Mouse (Mus musculus) limb, embryonic 12.5 days (tissue): ENCODE measurements at regions not wholly inside any gene's neighbourhood (a gene's known extent, or its start where the extent isn't known, plus 50 kb on each side); places are given as distances from the start of the nearest gene placed in this dataset.
A peak's percentile ranks its signal among the peaks of the same experiment; 100 is the strongest.

Experiments
- ATAC-seq: fragments of 200-750 bp; cut with Nextera tagmentation; 2 replicates; pipeline ENCODE4 v1.8.0; 2017; ENCODE audit warnings: low read depth, moderate TSS enrichment; ENCODE audit not compliant: insufficient number of reproducible peaks, insufficient read depth, low FRiP score, low TSS enrichment
- H3K27ac ChIP-seq: fragments of 300-500 bp; sonication (generic); 2 replicates; pipeline ENCODE4 v1.5.1; 2016; ENCODE audit warnings: mild to moderate bottlenecking, moderate library complexity
- H3K27me3 ChIP-seq: fragments of 300-500 bp; sonication (generic); 2 replicates; pipeline ENCODE4 v1.6.1; 2016; ENCODE audit warnings: mild to moderate bottlenecking, moderate library complexity
- H3K36me3 ChIP-seq: fragments of 300-500 bp; sonication (generic); 2 replicates; pipeline ENCODE4 v1.6.1; 2016; ENCODE audit warnings: mild to moderate bottlenecking, moderate library complexity
- H3K4me1 ChIP-seq: fragments of 300-500 bp; sonication (generic); replicated peaks from 2 replicates; pipeline ENCODE4 v1.6.1; 2016
- H3K4me2 ChIP-seq: fragments of 300-500 bp; sonication (generic); 2 replicates; pipeline ENCODE4 v1.6.1; 2016; ENCODE audit warnings: mild to moderate bottlenecking, moderate library complexity
- H3K4me3 ChIP-seq: fragments of 300-500 bp; sonication (generic); replicated peaks from 2 replicates; pipeline ENCODE4 v1.5.1; 2016; ENCODE audit warnings: mild to moderate bottlenecking
- H3K9ac ChIP-seq: fragments of 300-500 bp; sonication (generic); replicated peaks from 2 replicates; pipeline ENCODE4 v1.6.1; 2016; ENCODE audit warnings: mild to moderate bottlenecking, moderate library complexity
- H3K9me3 ChIP-seq: fragments of 300-500 bp; sonication (generic); 2 replicates; pipeline ENCODE4 v1.6.1; 2016; ENCODE audit warnings: mild to moderate bottlenecking, moderate library complexity
- WGBS: fragments of 180-500 bp; shearing (Covaris S2); methylation state at CpG from one replicate; pipeline ENCODE4 v1.1.7; 2016; 5-methylcytosine and 5-hydroxymethylcytosine counted together

DNA sequence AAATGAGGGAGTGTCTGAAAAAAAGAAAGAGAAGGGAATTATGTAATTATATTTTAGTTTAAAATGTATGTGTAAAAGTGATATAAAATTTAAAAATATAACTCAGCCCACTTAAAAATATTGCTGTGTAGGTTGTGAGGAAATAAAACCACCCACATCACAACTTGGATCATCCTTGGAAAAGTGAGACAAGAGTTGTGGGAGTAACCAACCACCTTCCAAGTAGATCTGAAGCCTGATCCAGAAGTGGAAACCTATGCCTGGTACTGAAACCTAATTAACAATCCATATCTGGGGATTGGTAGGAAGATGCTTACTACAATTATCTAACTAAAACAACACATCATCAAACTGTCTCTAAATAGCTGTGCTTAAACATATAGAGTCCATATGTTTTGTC, 743.1 kb downstream of the Stim2 start:
- no peak overlapping the region for H3K4me2 ChIP-seq
- H3K9ac ChIP-seq: no peak overlapping the region
- ATAC-seq: no peak
- no peaks in the 10 kb centered on the region for H3K36me3 ChIP-seq
- H3K4me1 ChIP-seq: no peaks in the 10 kb centered on the region
- no peak overlapping the region for H3K27ac ChIP-seq
- H3K9me3 ChIP-seq: no peaks in the 10 kb centered on the region
- H3K27me3 ChIP-seq: no peaks in the 10 kb centered on the region
- H3K4me3 ChIP-seq: no peak overlapping the region

DNA sequence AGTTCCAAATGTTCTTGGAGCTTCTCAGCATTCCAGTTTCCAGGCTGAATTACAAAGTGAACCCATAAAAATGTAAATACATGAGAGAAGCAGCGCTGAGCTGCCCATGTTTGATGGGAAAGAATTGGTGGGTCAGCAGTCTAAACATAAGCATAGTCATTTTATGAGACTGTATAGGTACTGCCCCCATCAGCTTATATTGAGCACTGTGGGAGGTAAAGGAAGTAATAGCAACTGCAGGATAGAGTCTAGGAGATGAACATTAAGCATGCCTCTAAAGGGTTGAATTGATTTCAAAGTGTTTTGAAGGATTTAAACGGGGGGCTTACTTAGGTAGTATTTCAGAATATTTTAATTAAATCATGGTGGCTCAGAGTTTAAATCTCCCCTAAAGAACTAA, 748.7 kb downstream of the Stim2 start:
- no peaks in the 10 kb centered on the region for H3K36me3 ChIP-seq
- 25% methylated on average over 2 of the region's 2 CpGs for WGBS
- H3K27me3 ChIP-seq: no peaks in the 10 kb centered on the region
- H3K27ac ChIP-seq: no peak overlapping the region
- H3K4me2 ChIP-seq: no peak overlapping the region
- no peaks in the 10 kb centered on the region for H3K9me3 ChIP-seq
- H3K9ac ChIP-seq: no peak overlapping the region
- peaks cover 6% of the 10 kb centered on the region for H3K4me1 ChIP-seq
- no peak overlapping the region for H3K4me3 ChIP-seq
- peak; percentile 63 for ATAC-seq

DNA sequence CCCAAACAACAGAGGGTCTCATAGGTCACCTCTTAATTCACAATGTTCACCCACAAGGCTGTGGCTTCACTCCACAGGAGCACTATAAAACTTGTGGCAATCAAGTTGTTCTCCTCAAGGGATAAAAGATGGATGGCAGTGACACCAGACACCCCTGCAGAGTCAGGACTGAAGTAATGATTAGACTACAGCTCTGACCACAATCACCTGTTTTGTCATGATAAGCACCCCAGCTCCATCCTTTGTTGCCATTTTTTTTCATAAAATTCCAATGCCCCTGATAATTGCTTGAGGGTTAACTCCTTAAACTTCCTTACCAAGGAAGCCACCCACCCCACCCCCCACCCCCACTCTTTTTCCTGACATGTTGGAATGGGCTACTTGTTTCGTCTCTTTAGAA, 755.1 kb downstream of the Stim2 start:
- H3K9me3 ChIP-seq: no peaks in the 10 kb centered on the region
- H3K27me3 ChIP-seq: no peaks in the 10 kb centered on the region
- H3K4me3 ChIP-seq: no peak overlapping the region
- ATAC-seq: no peak
- no peaks in the 10 kb centered on the region for H3K36me3 ChIP-seq
- WGBS: 57% methylated on average over 1 of the region's 1 CpGs
- H3K4me1 ChIP-seq: no peaks in the 10 kb centered on the region
- H3K9ac ChIP-seq: no peak overlapping the region
- H3K4me2 ChIP-seq: no peak overlapping the region
- H3K27ac ChIP-seq: no peak overlapping the region

DNA sequence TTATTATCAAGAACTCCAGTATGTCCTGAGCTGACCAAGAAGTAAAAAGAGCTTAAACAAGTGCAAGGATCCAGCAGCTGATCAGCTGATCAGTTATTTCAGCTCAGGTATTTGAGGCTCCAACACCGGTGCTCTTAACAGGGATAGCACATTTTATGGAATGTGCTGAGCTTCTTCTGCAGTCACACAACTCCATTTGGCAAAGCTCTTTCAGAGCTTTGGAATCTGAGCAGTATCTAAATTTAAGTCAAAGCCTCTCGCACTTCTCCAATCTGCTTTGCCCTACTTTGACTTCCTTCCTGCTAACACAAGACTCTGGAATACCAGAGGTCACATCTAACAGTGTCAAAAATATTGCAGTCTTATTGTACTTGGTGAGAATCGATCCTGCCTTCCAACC, 761.4 kb downstream of the Stim2 start:
- H3K4me2 ChIP-seq: no peak overlapping the region
- WGBS: 78% methylated on average over 3 of the region's 3 CpGs
- H3K27me3 ChIP-seq: no peaks in the 10 kb centered on the region
- H3K36me3 ChIP-seq: no peaks in the 10 kb centered on the region
- H3K27ac ChIP-seq: no peak overlapping the region
- no peak overlapping the region for H3K9ac ChIP-seq
- H3K4me3 ChIP-seq: no peak overlapping the region
- no peaks in the 10 kb centered on the region for H3K9me3 ChIP-seq
- H3K4me1 ChIP-seq: no peaks in the 10 kb centered on the region
- ATAC-seq: no peak

GRCm38 (mm10) chr5:54763019-54763418, 764.7 kb downstream of the Stim2 start:
- no peak overlapping the region for H3K9ac ChIP-seq
- no peaks in the 10 kb centered on the region for H3K36me3 ChIP-seq
- no peak for ATAC-seq
- 40% methylated on average over 1 of the region's 1 CpGs for WGBS
- H3K27ac ChIP-seq: no peak overlapping the region
- no peaks in the 10 kb centered on the region for H3K4me1 ChIP-seq
- no peak overlapping the region for H3K4me2 ChIP-seq
- H3K4me3 ChIP-seq: no peak overlapping the region
- H3K9me3 ChIP-seq: no peaks in the 10 kb centered on the region
- no peaks in the 10 kb centered on the region for H3K27me3 ChIP-seq

DNA sequence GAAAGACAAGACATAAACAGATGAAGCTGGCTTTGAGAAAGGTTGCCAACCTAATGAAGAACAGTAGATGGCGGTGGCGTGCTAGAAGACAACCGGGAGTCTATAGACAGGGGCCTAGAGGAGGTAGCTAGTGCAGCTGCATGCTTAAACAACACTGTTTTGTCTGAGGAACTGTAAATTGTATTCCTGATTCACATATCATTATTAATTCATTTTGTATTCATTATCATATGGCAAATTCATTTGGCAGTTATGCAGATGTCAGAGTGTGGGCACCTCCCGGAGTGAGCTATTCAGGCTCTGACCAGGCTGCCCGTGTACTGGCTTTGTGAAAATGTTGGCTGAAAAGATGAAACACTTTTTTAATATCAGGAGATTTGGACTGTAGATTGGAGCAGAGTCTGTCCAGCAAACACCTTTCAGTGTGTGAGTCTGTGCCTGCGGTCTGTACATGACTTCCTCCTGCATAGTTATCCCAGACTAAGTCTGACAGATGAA, 798.7 kb downstream of the Stim2 start:
- H3K9me3 ChIP-seq: no peaks in the 10 kb centered on the region
- peak; percentile 59; the same call in 1 of the 2 replicates for ATAC-seq
- no peak overlapping the region for H3K9ac ChIP-seq
- no peak overlapping the region for H3K4me3 ChIP-seq
- no peaks in the 10 kb centered on the region for H3K27me3 ChIP-seq
- 46% methylated on average over 6 of the region's 6 CpGs for WGBS
- no peak overlapping the region for H3K4me2 ChIP-seq
- no peaks in the 10 kb centered on the region for H3K4me1 ChIP-seq
- no peaks in the 10 kb centered on the region for H3K36me3 ChIP-seq
- no peak overlapping the region for H3K27ac ChIP-seq

GRCm38 (mm10) chr5:54827076-54827475, 828.8 kb downstream of the Stim2 start:
- no peaks in the 10 kb centered on the region for H3K4me1 ChIP-seq
- H3K4me3 ChIP-seq: no peak overlapping the region
- H3K27me3 ChIP-seq: no peaks in the 10 kb centered on the region
- H3K27ac ChIP-seq: no peak overlapping the region
- no peak for ATAC-seq
- H3K9ac ChIP-seq: no peak overlapping the region
- no peak overlapping the region for H3K4me2 ChIP-seq
- 92% methylated on average over 2 of the region's 2 CpGs for WGBS
- H3K9me3 ChIP-seq: no peaks in the 10 kb centered on the region
- no peaks in the 10 kb centered on the region for H3K36me3 ChIP-seq
